Mouse (Mus musculus): ENCODE measurements around the gene Birc2. TPM values are rescaled to one million over a fixed set of nuclear protein-coding genes. Genes with fewer than 3 reads are reported as not detected.

The Birc2 gene
- polyA plus RNA-seq, 1 experiment from 2014 or later: 42.8 TPM

GRCm38 (mm10) chr9:7837806-7838440, 1.1 kb upstream of the Birc2 start:
- Histone ChIP-seq H3K36me3 (peaks cover 11% of the 10 kb centered on the region), H3K4me3 (peak overlapping the region; percentile 62), H3K27me3 (no peaks in the 10 kb centered on the region), H3K9ac (replicated peaks) (peak overlapping the region; percentile 75), H3K4me1 (peaks cover 16% of the 10 kb centered on the region), H3K9me3 (no peaks in the 10 kb centered on the region), H3K27ac (replicated peaks) (peak overlapping the region; percentile 99), H3K4me2 (replicated peaks) (peak overlapping the region; percentile 68)
- 18% methylated on average over 14 of the region's 14 CpGs for WGBS
- ATAC-seq (ENCODE audit: low FRiP score, low read depth): peak; percentile 9

- WGBS: 1% methylated on average over 16 of the region's 16 CpGs
Measured at GRCm38 (mm10) chr9:7836331-7836730, 533 bp downstream of the Birc2 start.

GRCm38 (mm10) chr9:7835302-7835701, 1.6 kb downstream of the Birc2 start:
- Histone ChIP-seq H3K9ac (replicated peaks) (no peak overlapping the region), H3K9me3 (no peaks in the 10 kb centered on the region), H3K4me3 (no peak overlapping the region), H3K27me3 (no peaks in the 10 kb centered on the region), H3K4me2 (replicated peaks) (no peak overlapping the region), H3K4me1 (peaks cover 18% of the 10 kb centered on the region), H3K36me3 (peaks cover 11% of the 10 kb centered on the region), H3K27ac (replicated peaks) (no peak overlapping the region)
- ATAC-seq (ENCODE audit: low FRiP score, low read depth): no peak
- 95% methylated on average over 1 of the region's 1 CpGs for WGBS

More at GRCm38 (mm10) chr9:7836331-7836730, 533 bp downstream of the Birc2 start:
- H3K9me3 ChIP-seq: no peaks in the 10 kb centered on the region
- peaks cover 11% of the 10 kb centered on the region for H3K36me3 ChIP-seq
- H3K4me1 ChIP-seq: peaks cover 18% of the 10 kb centered on the region
- peak overlapping the region; percentile 62 for H3K4me3 ChIP-seq
- H3K4me2 ChIP-seq (replicated peaks): peak overlapping the region; percentile 68
- H3K27ac ChIP-seq (replicated peaks): peak overlapping the region; percentile 99
- peak; percentile 31 for ATAC-seq (ENCODE audit: low FRiP score, low read depth)
- peak overlapping the region; percentile 85 for H3K9ac ChIP-seq (replicated peaks)
- H3K27me3 ChIP-seq: no peaks in the 10 kb centered on the region

GRCm38 (mm10) chr9:7833421-7833820, 3.4 kb downstream of the Birc2 start:
- no peak overlapping the region for H3K4me3 ChIP-seq
- peaks cover 23% of the 10 kb centered on the region for H3K4me1 ChIP-seq
- no peaks in the 10 kb centered on the region for H3K27me3 ChIP-seq
- H3K9ac ChIP-seq (replicated peaks): no peak overlapping the region
- H3K27ac ChIP-seq (replicated peaks): no peak overlapping the region
- peak overlapping the region; percentile 9; the same call in 1 of the 2 replicates for H3K4me2 ChIP-seq (replicated peaks)
- H3K36me3 ChIP-seq: peaks cover 11% of the 10 kb centered on the region
- 90% methylated on average over 6 of the region's 6 CpGs for WGBS
- ATAC-seq (ENCODE audit: low FRiP score, low read depth): no peak
- H3K9me3 ChIP-seq: no peaks in the 10 kb centered on the region

GRCm38 (mm10) chr9:7829531-7830528, 7.0 kb downstream of the Birc2 start:
- no peak for ATAC-seq (ENCODE audit: low FRiP score, low read depth)
- H3K27ac ChIP-seq (replicated peaks): no peak overlapping the region
- H3K9me3 ChIP-seq: no peaks in the 10 kb centered on the region
- peak overlapping the region; percentile 13; the same call in 1 of the 2 replicates for H3K4me2 ChIP-seq (replicated peaks)
- H3K36me3 ChIP-seq: peaks cover 21% of the 10 kb centered on the region
- no peak overlapping the region for H3K4me3 ChIP-seq
- H3K9ac ChIP-seq (replicated peaks): no peak overlapping the region
- peaks cover 16% of the 10 kb centered on the region for H3K4me1 ChIP-seq
- 83% methylated on average over 9 of the region's 9 CpGs for WGBS
- H3K27me3 ChIP-seq: no peaks in the 10 kb centered on the region

- no peaks in the 10 kb centered on the region for H3K9me3 ChIP-seq
- peaks cover 13% of the 10 kb centered on the region for H3K4me1 ChIP-seq
- no peak overlapping the region for H3K27ac ChIP-seq (replicated peaks)
- H3K36me3 ChIP-seq: peaks cover 20% of the 10 kb centered on the region
- no peak for ATAC-seq (ENCODE audit: low FRiP score, low read depth)
- no peaks in the 10 kb centered on the region for H3K27me3 ChIP-seq
- no peak overlapping the region for H3K4me3 ChIP-seq
- no peak overlapping the region for H3K9ac ChIP-seq (replicated peaks)
- no peak overlapping the region for H3K4me2 ChIP-seq (replicated peaks)
- WGBS: 96% methylated on average over 4 of the region's 4 CpGs
Measured at GRCm38 (mm10) chr9:7828706-7829105, 8.2 kb downstream of the Birc2 start.

GRCm38 (mm10) chr9:7824916-7825315, 11.9 kb downstream of the Birc2 start:
- Histone ChIP-seq H3K4me3 (no peak overlapping the region), H3K9me3 (no peaks in the 10 kb centered on the region), H3K4me2 (replicated peaks) (no peak overlapping the region), H3K27me3 (no peaks in the 10 kb centered on the region), H3K9ac (replicated peaks) (no peak overlapping the region), H3K4me1 (0 out of 2 replicates have a peak, but pooled peaks cover 1% of the 10 kb centered on the region), H3K36me3 (peaks cover 35% of the 10 kb centered on the region), H3K27ac (replicated peaks) (no peak overlapping the region)
- ATAC-seq (ENCODE audit: low FRiP score, low read depth): no peak
- WGBS: 92% methylated on average over 5 of the region's 5 CpGs

- no peaks in the 10 kb centered on the region for H3K9me3 ChIP-seq
- no peak overlapping the region for H3K9ac ChIP-seq (replicated peaks)
- no peaks in the 10 kb centered on the region for H3K4me1 ChIP-seq
- H3K27me3 ChIP-seq: no peaks in the 10 kb centered on the region
- ATAC-seq (ENCODE audit: low FRiP score, low read depth): no peak
- no peak overlapping the region for H3K4me2 ChIP-seq (replicated peaks)
- no peak overlapping the region for H3K27ac ChIP-seq (replicated peaks)
- WGBS: 82% methylated on average over 3 of the region's 3 CpGs
- H3K36me3 ChIP-seq: peaks cover 51% of the 10 kb centered on the region
- no peak overlapping the region for H3K4me3 ChIP-seq
Measured at GRCm38 (mm10) chr9:7822758-7823157, 14.1 kb downstream of the Birc2 start.

GRCm38 (mm10) chr9:7805101-7805506, 31.8 kb downstream of the Birc2 start:
- 74% methylated on average over 5 of the region's 5 CpGs for WGBS
- no peak for ATAC-seq (ENCODE audit: low FRiP score, low read depth)
- no peak overlapping the region for H3K4me2 ChIP-seq (replicated peaks)

GRCm38 (mm10) chr9:7798555-7798954, 38.3 kb downstream of the Birc2 start:
- no peaks in the 10 kb centered on the region for H3K9me3 ChIP-seq
- 97% methylated on average over 3 of the region's 3 CpGs for WGBS
- no peak overlapping the region for H3K27ac ChIP-seq (replicated peaks)
- no peaks in the 10 kb centered on the region for H3K4me1 ChIP-seq
- H3K4me3 ChIP-seq: no peak overlapping the region
- H3K27me3 ChIP-seq: no peaks in the 10 kb centered on the region
- H3K9ac ChIP-seq (replicated peaks): no peak overlapping the region
- peak; percentile 44 for ATAC-seq (ENCODE audit: low FRiP score, low read depth)
- H3K4me2 ChIP-seq (replicated peaks): no peak overlapping the region
- peaks cover 11% of the 10 kb centered on the region; the same call in 1 of the 2 replicates for H3K36me3 ChIP-seq

More at GRCm38 (mm10) chr9:7805101-7805506, 31.8 kb downstream of the Birc2 start:
- Histone ChIP-seq H3K4me3 (no peak overlapping the region), H3K27ac (replicated peaks) (no peak overlapping the region), H3K9ac (replicated peaks) (no peak overlapping the region), H3K27me3 (no peaks in the 10 kb centered on the region), H3K4me1 (no peaks in the 10 kb centered on the region), H3K9me3 (0 out of 2 replicates have a peak, but pooled peaks cover 5% of the 10 kb centered on the region), H3K36me3 (no peaks in the 10 kb centered on the region)

- no peak overlapping the region for H3K9ac ChIP-seq (replicated peaks)
- H3K4me2 ChIP-seq (replicated peaks): no peak overlapping the region
- ATAC-seq (ENCODE audit: low FRiP score, low read depth): no peak
- H3K4me1 ChIP-seq: no peaks in the 10 kb centered on the region
- no peaks in the 10 kb centered on the region for H3K27me3 ChIP-seq
- no peak overlapping the region for H3K27ac ChIP-seq (replicated peaks)
- H3K9me3 ChIP-seq: no peaks in the 10 kb centered on the region
- WGBS: 86% methylated on average over 2 of the region's 2 CpGs
- H3K36me3 ChIP-seq: peaks cover 19% of the 10 kb centered on the region; the same call in 1 of the 2 replicates
- no peak overlapping the region for H3K4me3 ChIP-seq
Measured at GRCm38 (mm10) chr9:7797542-7797941, 39.3 kb downstream of the Birc2 start.
